Mouse (Mus musculus): ENCODE measurements around the gene Fat3.

Gene Fat3

DNA sequence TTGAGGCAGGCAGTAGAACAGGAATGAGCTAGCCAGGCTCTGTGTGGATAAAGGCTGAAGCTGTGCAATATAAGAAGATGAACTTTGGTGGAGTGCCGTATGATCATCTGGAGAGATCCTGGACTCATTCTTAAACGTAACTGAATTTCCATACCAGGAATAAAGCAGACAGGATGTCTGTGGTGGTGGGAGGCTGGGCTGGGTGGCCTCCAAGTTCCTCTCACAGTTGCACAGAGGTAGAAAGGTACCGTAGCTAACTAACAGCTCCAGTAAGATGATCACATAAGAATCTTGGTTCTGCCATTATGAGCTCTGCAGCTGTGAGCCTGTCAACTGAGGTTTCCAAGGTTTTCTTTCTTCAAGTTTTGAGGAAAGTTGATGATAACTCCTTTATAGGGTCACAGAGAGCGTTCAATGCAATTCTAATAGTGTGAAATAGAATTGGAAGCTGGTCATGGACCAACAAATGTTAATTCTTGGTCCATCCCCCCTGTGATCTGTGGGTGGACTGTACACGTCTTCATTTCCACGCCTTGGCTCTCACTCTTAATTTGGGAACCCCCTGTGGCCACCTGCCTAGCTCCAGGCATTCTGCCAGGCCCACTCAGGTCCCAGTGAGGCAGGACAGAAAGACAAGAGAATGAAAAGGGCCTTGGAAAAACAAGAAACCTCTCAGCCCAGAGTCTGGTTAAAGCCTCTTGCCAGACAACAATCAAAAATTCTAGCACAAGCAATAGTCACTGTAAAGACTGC lies 547.3 kb downstream of the Fat3 start:
- DNase-seq (ENCODE audit: low spot score in 2 of 2): peak in 1 of 2 experiments; percentile 38

DNA sequence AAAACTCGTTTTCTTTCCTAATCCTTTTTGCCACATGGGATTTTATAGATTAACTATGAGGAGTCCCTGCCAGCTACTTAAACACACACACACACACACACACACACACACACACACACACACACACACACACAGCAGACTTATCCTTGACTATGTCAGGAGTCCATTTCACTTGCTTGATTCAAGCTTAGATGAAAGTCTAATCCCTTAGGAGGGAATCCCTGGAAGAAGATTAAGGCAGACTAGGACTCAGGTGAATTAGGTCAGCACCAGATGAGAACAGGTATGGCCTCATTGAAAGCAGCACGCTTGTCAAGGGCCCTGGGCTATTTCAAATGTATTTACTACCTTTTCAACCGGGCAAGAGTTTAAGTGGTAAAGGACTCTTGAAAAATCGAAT lies 553.0 kb downstream of the Fat3 start:
- no peak for DNase-seq (ENCODE audit: low spot score in 2 of 2)

DNA sequence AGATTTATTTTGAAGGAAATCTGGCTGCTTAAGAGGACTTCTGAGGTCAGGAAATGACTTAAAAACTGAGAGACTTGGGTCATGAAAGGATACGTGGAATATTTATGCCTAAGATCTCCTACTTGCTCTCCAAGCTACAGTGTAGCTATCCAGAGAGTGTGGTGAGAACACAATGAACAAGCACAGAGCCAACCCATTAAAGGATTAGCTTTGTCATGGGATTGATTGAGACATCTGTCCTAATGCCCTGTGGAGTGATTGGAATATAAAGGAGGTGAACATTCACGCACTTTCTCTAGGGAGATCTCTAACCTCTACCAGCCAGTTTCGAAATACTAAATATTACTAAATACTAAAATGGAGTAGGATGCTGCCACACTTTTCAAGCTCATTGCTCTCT lies 556.9 kb downstream of the Fat3 start:
- DNase-seq (ENCODE audit: low spot score in 2 of 2): no peak

DNA sequence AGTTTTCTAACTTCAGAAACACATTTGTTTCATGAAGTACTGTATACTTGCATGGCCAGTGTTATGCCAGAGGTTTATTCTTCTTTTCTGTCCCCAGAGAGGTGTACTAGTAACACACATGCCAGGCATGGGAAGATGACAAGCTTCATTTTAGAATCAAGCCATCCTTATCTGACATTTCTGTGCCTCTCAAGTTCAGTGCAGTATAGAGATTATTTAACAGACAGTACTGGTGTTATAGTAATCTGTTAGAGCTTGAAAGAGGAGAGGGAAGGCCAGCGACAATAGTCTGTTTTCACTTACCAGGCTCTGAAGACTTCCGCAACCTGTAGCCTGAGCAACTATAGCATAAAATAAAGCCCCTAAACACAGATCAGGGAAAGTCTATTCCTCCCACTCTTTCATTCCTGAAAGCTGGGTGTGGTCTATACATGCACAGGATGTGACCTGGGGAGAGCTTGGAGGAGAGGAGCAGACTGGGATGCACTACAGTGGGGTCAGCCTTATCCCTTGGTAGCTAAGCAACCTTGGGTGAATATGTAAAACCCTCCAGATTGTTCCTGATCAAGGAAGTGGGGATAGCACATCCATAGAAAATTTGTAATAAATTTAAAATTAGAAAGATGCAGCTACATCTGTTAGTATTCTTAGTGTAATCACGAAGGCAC lies 557.5 kb downstream of the Fat3 start:
- DNase-seq (ENCODE audit: low spot score in 2 of 2): no peak

DNA sequence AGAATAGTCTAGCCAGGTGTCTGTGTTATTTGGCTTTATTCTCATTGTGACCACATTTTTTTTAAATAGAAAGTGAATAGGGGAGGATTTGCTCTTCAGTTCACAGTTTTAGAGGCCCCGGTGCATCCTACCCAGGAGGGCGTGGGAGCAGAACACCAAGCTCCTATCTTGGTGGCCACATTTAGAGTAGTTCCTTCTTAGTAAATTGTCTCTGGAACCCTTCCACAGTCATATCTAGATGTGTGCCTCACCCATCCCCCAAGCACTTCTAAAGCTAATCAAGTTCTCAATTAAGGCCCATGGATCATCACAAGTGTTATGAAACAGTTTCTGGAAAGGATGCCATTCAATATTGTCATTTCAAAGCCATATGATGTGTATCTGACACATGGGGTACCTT lies 559.3 kb downstream of the Fat3 start:
- no peak for DNase-seq (ENCODE audit: low spot score in 2 of 2)

DNA sequence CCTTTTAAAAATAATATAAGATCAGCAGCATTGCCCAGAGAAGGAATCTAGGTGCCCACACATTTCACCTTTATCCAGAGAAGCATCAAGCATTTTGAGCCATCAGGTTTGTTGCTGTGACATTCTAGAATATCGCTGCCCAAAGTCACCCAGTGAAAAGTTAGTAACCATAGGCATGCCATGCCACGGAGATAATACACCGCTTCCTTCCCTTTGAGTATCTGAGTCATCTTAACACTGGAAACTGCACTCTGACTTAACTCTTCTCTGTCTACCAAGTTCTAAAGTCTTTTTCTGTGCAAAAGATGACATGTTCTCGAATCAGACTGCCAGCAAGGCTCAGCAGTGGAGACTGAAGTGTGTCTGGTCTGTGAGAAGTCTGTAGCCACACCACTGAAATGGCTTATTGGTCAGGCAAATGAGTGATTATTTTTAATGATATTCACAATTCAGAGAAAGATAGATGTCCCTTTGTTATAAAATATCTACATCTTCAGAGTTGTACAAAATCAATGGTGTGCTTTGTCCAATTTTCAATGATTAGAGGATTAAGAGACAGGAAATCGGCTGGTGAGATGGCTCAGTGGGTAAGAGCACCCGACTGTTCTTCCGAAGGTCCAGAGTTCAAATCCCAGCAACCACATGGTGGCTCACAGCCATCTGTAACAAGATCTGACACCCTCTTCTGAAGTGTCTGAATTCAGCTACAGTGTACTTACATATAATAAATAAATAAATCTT lies 560.0 kb downstream of the Fat3 start:
- no peak for DNase-seq (ENCODE audit: low spot score in 2 of 2)

DNA sequence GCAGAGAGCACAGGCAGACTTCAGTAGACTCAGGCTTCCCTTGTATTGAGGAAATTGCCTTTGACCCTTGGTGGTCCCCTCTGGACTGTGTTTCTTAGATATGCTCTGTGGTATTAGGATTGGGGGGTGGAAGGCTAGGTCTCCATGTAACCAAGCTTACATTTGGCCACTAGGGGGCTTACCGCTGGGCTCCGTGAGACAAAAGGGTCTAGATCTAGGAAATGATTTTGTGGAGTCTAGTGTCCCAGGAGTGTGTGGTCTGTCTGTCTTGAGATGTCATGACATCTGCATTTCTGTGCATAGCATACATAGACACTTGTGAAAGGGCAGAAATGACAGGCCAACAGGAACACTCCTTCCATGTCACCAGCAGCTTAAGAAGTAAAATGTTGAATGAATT lies 561.5 kb downstream of the Fat3 start:
- DNase-seq (ENCODE audit: low spot score in 2 of 2): peak in 1 of 2 experiments; percentile 17

DNA sequence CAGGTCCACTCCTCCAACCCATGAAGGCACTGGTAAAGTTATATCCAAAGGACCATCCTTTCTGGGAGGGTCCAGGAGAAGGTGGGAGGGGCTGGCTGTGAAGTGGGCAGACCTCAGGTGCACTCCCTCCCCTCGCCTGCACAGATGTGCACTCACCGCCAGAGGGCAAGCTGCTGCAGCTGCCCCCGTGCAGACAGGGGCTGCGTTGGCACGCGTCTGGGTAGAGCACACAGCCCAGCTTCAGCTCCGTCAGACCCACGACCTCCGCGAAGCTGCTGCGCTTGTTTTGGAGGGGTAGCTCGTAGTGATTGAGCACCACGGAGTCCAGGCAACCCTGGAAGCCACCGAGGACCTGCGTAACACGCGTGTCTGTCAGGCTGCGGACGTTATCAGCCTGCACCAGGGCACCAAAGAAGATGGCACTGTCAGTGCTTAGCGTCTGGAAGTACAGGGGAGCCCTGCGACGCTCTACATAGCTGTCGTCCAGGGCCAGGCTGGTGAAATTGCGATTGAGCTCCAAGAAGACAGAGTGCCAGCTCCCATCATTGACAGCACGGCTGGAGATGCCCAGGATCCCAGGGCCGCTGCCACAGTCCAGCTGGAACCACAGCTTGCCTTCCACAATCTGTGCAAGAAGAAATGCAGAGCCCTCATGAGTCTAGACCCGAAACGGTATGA lies 563.1 kb downstream of the Fat3 start:
- no peak for DNase-seq (ENCODE audit: low spot score in 2 of 2)

DNA sequence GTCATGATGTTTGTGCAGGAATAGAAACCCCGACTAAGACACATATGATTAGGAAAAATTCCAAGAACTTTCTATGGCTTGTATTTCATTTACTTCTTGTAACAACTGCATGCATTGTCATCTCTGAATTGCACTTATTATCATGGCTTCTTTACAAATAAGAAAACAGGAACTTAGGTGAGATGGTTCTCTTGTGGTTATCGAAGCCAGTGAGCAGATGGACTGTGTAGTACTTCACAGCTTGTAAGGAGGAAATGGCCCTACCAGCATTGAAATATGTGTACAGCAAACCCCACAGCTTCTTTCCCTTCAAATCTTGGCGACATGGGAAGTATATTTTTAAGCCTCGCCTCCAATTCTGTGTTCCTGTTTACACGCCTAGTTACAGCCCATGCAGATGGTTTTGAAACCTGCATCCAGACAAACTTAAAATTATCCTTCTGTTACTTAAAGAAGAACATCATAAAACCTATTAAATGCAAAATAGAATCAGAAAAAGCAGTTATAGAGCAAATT lies 570.1 kb downstream of the Fat3 start:
- no peak for DNase-seq (ENCODE audit: low spot score in 2 of 2)

DNA sequence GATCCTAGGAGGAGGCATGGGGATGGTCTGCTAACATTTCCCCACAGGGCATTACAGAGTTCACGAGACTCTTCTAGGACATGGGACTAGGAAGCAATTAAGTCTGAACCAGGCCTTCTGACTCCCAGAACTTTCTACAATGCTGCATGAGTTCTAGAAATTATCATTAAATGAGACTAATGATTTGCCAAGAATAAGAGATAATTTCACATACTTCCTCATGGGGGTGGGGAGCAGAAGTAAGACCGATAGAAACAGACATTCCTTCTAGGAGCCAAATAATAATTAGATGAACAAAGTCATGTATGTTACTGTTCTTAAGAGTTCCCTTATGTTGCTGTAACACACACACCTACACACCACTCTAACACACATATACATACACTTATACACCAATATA lies 572.8 kb downstream of the Fat3 start:
- no peak for DNase-seq (ENCODE audit: low spot score in 2 of 2)

DNA sequence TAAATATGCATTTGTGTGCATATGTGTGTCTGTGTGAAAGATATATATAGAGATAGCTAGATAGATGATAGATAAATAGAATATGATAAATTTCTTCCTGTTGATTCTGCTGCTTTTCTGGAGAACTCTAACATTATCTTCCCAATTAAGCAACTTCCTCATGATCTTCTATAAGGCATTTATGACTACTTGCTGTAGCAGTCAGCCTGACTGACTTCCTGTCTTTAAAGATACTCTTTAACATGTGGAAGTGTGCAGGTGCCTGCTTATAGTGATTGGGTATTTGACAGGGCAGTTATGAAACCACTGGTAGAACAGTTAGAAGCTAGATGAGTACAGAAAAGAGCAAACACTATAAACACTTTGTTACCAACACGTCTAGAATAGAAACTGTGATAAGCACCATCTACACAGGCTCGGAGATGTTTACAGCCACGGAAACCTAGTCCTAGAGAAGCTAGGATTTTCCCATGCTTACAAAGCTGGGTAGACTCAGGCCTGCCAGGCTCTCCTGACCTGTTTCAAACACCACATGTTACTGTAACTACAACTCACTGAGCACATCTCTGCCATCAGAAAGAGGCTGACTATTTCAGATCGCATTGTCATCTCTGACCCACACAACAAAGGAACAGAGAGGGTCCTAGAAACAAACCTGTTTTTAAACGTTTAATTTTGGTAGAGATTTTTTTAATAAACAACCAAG lies 573.6 kb downstream of the Fat3 start:
- DNase-seq (ENCODE audit: low spot score in 2 of 2): no peak

DNA sequence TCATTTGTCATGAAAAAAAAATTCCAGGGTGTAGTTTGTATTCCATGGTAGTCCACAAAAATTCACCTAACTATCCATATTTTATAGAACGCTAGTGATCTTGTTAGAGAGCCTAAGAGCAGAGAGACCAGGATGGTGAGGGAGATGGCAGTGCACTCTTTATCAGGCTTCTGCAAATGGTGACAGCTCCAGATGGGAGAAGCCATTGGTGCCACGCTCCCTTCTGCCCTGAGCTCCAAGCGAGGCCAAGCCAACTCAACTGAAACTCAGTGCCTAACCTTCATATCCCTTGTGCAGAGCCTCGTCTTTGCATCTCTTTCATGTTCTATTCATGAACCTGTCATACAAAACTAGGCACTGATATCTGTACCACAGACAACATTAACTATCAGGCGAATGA lies 575.8 kb downstream of the Fat3 start:
- no peak for DNase-seq (ENCODE audit: low spot score in 2 of 2)

DNA sequence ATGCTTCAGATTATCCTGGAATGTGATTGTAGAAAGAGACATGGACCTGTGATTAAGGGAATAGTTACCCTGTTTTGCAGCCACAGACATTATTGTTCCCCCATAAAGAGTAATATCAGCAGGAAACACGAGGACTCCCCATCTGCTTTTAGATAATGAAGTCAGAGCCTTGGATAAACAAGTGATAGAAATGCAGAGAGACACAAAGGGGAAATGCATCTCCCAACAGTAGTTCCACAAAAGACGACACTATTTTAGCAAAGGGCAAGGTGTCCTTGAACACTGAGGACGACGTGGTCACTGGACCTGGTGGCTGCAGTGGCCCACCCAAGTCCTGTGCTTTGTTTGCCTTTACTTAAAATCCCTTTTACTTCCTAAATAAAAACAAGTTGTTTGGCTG lies 580.8 kb downstream of the Fat3 start:
- DNase-seq (ENCODE audit: low spot score in 2 of 2): no peak

DNA sequence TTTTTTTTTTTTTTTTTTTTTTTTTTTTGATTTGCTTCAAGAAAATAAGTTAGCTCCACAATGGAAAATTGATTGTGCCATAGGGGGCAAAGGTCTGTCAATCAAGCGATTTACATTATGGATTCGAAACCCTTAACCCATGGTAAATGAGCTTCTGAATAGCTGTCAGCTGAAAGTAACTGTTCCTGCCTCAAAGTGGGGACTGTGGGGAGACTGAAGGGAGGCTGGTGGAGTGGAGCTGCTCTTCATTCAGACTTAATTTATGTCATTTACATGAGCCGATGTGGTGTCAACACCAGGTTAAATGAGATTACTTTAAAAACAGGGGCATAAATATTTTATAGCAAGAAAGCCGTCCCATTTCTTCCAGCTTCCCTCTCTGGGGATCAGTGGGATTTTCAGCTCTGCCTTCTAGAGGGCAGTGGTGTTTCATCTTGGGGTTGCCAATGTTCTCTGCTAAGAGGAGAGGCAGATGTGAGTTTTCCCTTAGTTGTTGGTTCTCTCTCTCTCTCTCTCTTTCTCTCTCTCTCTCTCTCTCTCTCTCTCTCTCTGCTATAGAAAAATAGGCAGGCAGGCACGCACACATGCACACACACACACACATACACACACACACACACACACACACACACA lies 581.6 kb downstream of the Fat3 start:
- no peak for DNase-seq (ENCODE audit: low spot score in 2 of 2)

DNA sequence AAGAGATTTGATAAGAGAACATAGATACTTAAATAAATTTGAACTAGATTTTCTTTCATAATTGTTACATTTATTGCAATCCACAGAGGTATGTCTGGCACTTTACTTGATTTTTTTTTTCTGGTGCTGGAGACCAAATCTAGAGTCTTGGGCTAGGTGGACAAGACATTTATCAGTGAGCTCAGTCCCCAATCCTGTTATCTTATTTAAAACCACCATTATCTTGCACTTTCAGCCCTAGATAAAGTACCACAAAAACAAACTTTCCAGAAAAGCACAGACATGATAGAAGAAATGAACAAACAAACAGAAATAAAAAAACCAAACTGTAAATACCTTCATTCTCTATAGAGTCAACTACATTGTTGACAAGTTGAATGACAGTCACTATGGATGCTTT lies 584.5 kb downstream of the Fat3 start:
- no peak for DNase-seq (ENCODE audit: low spot score in 2 of 2)

DNA sequence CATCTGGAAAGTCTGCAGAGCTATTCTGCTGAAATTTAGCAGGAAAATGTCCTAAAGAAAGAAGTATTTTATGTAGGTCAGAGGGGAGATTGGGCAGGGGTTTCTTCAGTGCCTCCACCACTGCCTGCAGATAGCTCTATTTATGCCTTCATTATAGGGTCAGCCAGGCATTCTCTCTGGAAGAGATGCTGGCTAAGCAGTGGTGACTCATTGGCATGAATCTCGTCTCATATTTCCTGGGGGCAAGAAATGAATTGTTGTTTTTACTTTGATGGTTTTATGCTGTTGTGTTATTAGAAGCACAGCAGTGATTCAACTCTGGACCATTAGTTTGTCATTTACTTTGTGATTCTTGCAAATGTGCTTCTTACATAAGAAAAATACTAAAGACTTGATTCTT lies 588.4 kb downstream of the Fat3 start:
- no peak for DNase-seq (ENCODE audit: low spot score in 2 of 2)

DNA sequence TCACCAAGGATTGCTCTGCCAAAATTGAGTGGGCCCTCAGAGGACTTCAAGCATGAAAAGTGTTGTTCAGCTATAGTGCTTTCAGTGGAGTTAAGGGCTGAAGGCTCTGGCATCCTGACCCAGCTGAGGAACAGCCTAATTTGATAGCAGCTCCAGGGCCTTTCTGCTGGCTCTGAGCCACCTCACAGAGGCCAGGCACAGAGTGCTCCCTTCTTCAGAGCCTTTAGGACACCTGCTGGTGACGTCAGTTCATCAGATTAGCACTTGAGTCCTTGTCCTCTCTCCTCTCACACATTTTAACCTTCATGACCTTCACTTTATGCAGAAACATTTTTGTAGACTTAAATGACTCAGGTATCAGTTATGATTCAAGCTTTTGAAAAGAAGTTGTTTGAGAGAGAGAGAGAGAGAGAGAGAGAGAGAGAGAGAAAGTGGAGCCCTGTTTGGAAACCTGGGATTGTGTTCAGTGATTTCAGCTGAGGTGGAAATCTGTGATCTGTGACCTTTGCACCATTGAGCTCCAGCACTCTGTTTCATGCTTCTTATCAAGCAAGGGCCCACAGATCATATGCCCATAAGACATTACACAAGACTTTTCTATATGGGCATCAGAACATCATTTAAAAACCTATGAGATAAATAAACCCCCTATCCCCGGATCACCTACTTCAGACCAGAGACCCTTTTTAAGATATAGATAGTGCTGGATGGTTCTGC lies 591.5 kb downstream of the Fat3 start:
- no peak for DNase-seq (ENCODE audit: low spot score in 2 of 2)

DNA sequence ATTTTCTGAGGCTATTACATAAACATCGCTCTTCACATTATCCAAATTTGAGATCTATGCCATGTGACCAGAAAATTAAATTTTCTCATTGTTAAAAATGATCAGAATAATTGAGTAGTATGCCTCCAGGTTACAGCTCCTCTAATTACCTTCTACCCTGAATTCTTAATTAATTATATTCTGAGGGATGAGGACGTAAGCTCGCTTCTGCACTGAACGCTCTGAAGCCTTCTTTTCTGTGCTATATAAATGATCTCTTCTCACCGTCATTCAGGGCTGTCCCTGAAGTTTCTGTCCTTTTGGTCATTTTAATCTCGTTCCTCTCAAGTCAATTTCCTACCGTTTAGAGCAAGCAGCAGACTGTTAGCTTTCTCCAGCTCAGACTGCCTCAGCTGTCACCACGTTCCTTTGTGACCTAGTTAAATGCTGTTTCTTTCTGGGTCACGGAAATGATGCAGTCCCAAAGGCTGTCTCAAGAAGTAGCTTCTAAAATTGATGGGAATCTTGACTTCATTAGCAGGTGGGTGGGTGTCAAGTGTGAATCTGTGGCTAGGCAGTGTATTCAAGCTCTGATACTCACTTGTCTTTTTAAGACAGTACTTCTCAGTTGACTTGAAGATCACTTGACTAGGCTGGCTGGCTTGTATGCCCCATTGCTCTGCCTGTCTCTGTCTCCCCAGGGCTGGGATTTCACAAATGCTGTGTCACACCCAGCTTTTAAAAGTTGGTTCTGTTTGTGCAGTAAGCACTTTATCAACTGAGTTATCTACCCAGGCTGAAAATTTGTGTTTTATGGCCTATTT lies 596.9 kb downstream of the Fat3 start:
- DNase-seq (ENCODE audit: low spot score in 2 of 2): peak; percentile 10 to 31

DNA sequence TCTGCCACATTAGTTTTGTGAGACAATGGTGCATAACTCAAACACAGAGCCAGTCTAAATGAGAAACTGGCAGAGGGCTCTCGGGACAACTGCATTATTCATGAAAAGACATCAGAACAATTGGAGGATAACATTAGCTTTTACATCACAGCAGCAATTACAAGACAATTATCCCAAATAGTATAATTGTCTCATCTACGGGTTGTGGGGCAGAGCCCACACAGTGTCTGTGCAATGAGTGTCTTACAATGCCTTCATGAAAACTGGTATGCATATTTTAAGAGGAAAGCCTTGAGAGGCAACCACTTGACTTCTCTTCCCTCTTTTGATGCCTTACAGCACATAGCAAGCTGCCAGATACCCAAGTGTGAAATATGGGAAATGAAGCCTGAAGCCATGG lies 603.0 kb downstream of the Fat3 start:
- DNase-seq (ENCODE audit: low spot score in 2 of 2): no peak

DNA sequence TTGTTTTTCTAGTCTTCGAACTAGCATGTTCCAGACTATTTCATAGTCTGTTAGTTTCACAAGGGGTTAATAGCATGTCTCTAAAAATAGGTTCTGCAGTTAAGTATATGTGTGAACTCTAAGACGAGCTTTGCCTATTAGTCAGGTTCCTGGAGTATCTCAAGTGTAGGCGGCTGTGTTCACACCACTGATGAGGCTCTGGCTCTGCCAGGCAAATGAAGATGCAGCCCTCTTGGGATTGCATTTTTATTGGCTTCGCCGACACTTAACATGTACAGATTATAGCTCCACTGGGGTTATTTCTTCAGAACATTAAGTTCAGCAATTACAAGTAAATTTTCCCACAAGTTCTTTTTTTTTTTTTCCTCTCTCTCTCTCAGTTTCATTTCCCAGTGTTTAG lies 614.3 kb downstream of the Fat3 start:
- peak; percentile 35 to 48 for DNase-seq (ENCODE audit: low spot score in 2 of 2)

Data from right cerebral cortex, adult 2 months (tissue).